Mouse (Mus musculus) embryonic facial prominence, embryonic 10.5 days (tissue): ENCODE measurements around the gene Scube1. TPM values are rescaled to one million over a fixed set of nuclear protein-coding genes. Genes with fewer than 3 reads are reported as not detected.

Experiments used
- polyA plus RNA-seq: library from polyadenylated mRNA; unstranded; fragments of >200 nt; fragmentation: Nextera tagmentation; extraction: Ambion mirVana; gene quantifications from 2 replicates; pipeline ENCODE4 v1.2.1, GENCODE M21; 2016

Scube1 gene
- polyA plus RNA-seq, 1 experiment from 2014 or later: 52.4 TPM

Other genes starting within 250 kb of the Scube1 start
- 30.9 and 32.6 TPM in 2 replicates for gene Ttll1, start 214.1 kb downstream of the Scube1 start, polyA plus RNA-seq
- 2.3 TPM in 2 replicates for gene Bik, start 198.2 kb downstream of the Scube1 start, polyA plus RNA-seq
- 34.1 and 35.6 TPM in 2 replicates for gene Tspo, start 161.4 kb downstream of the Scube1 start, polyA plus RNA-seq
- 43.9 and 46.9 TPM in 2 replicates for gene Mcat, start 161.2 kb downstream of the Scube1 start, polyA plus RNA-seq
- gene Ttll12, start 129.9 kb downstream of the Scube1 start, polyA plus RNA-seq: 62.8 and 64.3 TPM in 2 replicates
- 6.4 and 7.0 TPM in 2 replicates for gene Mpped1, start 54.4 kb upstream of the Scube1 start, polyA plus RNA-seq